Mouse (Mus musculus): Measurements from ENCODE around the gene Hcst. TPM values are rescaled to one million over a fixed set of nuclear protein-coding genes. Genes with fewer than 3 reads are reported as not detected.

Hcst gene
- polyA plus RNA-seq, 1 experiment from 2014 or later, result 0.88 TPM

GRCm38 (mm10) chr7:30402343-30402742 lies 17.3 kb downstream of the Hcst start:
- H3K27ac ChIP-seq, result no peak overlapping the region
- H3K27me3 ChIP-seq, result 0 out of 2 replicates have a peak, but pooled peaks cover 2% of the 10 kb centered on the region
- no peak overlapping the region for H3K4me3 ChIP-seq
- no peaks in the 10 kb centered on the region for H3K36me3 ChIP-seq
- H3K9ac ChIP-seq, result no peak overlapping the region
- H3K4me2 ChIP-seq, result no peak overlapping the region
- ATAC-seq (ENCODE audit: low FRiP score), result no peak
- H3K4me1 ChIP-seq (replicated peaks), result peaks cover 4% of the 10 kb centered on the region
- H3K9me3 ChIP-seq, result no peaks in the 10 kb centered on the region
- 73% methylated on average over 4 of the region's 4 CpGs for WGBS

GRCm38 (mm10) chr7:30399671-30400070 lies 20.0 kb downstream of the Hcst start:
- ATAC-seq (ENCODE audit: low FRiP score), result no peak
- no peaks in the 10 kb centered on the region for H3K36me3 ChIP-seq
- no peak overlapping the region for H3K9ac ChIP-seq
- H3K4me2 ChIP-seq, result no peak overlapping the region
- H3K27ac ChIP-seq, result no peak overlapping the region
- H3K9me3 ChIP-seq, result no peaks in the 10 kb centered on the region
- no peak overlapping the region for H3K4me3 ChIP-seq
- peaks cover 4% of the 10 kb centered on the region for H3K4me1 ChIP-seq (replicated peaks)
- 45% methylated on average over 7 of the region's 7 CpGs for WGBS
- 0 out of 2 replicates have a peak, but pooled peaks cover 2% of the 10 kb centered on the region for H3K27me3 ChIP-seq

- Histone ChIP-seq H3K27me3 (0 out of 2 replicates have a peak, but pooled peaks cover 2% of the 10 kb centered on the region), H3K4me1 (replicated peaks) (peaks cover 4% of the 10 kb centered on the region), H3K9ac (no peak overlapping the region), H3K27ac (no peak overlapping the region), H3K4me3 (no peak overlapping the region), H3K9me3 (no peaks in the 10 kb centered on the region), H3K36me3 (no peaks in the 10 kb centered on the region), H3K4me2 (no peak overlapping the region)
- 49% methylated on average over 2 of the region's 2 CpGs for WGBS
- ATAC-seq (ENCODE audit: low FRiP score), result no peak
Measured at GRCm38 (mm10) chr7:30394871-30395270, 24.8 kb downstream of the Hcst start.

- Histone ChIP-seq H3K27me3 (no peaks in the 10 kb centered on the region), H3K36me3 (no peaks in the 10 kb centered on the region), H3K9ac (no peak overlapping the region), H3K27ac (no peak overlapping the region), H3K4me3 (no peak overlapping the region), H3K9me3 (no peaks in the 10 kb centered on the region), H3K4me1 (replicated peaks) (no peaks in the 10 kb centered on the region; the same call in 1 of the 2 replicates), H3K4me2 (no peak overlapping the region)
- 70% methylated on average over 11 of the region's 11 CpGs for WGBS
- no peak for ATAC-seq (ENCODE audit: low FRiP score)
Measured at GRCm38 (mm10) chr7:30394379-30394778, 25.3 kb downstream of the Hcst start.

- no peak overlapping the region for H3K27ac ChIP-seq
Measured at GRCm38 (mm10) chr7:30393631-30394030, 26.0 kb downstream of the Hcst start.

GRCm38 (mm10) chr7:30392746-30393520 lies 26.7 kb downstream of the Hcst start:
- H3K9me3 ChIP-seq, result no peaks in the 10 kb centered on the region
- H3K36me3 ChIP-seq, result no peaks in the 10 kb centered on the region
- no peak overlapping the region for H3K4me3 ChIP-seq
- no peak overlapping the region for H3K9ac ChIP-seq
- no peaks in the 10 kb centered on the region for H3K27me3 ChIP-seq
- H3K4me2 ChIP-seq, result no peak overlapping the region
- H3K27ac ChIP-seq, result no peak overlapping the region
- no peaks in the 10 kb centered on the region for H3K4me1 ChIP-seq (replicated peaks)
- WGBS, result 81% methylated on average over 4 of the region's 4 CpGs
- ATAC-seq (ENCODE audit: low FRiP score), result no peak

More at GRCm38 (mm10) chr7:30393631-30394030, 26.0 kb downstream of the Hcst start:
- no peak overlapping the region for H3K4me3 ChIP-seq
- 92% methylated on average over 4 of the region's 4 CpGs for WGBS
- no peak overlapping the region for H3K4me2 ChIP-seq
- ATAC-seq (ENCODE audit: low FRiP score), result no peak
- H3K4me1 ChIP-seq (replicated peaks), result no peaks in the 10 kb centered on the region
- H3K27me3 ChIP-seq, result no peaks in the 10 kb centered on the region
- no peak overlapping the region for H3K9ac ChIP-seq
- H3K36me3 ChIP-seq, result no peaks in the 10 kb centered on the region
- no peaks in the 10 kb centered on the region for H3K9me3 ChIP-seq

- H3K36me3 ChIP-seq, result no peaks in the 10 kb centered on the region
- 0 out of 2 replicates have a peak, but pooled peaks cover 5% of the 10 kb centered on the region for H3K27me3 ChIP-seq
- no peak overlapping the region for H3K9ac ChIP-seq
- no peak overlapping the region for H3K4me2 ChIP-seq
- no peak overlapping the region for H3K4me3 ChIP-seq
- no peak overlapping the region for H3K27ac ChIP-seq
- no peak for ATAC-seq (ENCODE audit: low FRiP score)
- no peaks in the 10 kb centered on the region for H3K4me1 ChIP-seq (replicated peaks)
- H3K9me3 ChIP-seq, result no peaks in the 10 kb centered on the region
- 84% methylated on average over 9 of the region's 9 CpGs for WGBS
Measured at GRCm38 (mm10) chr7:30384106-30384505, 35.5 kb downstream of the Hcst start.

- H3K27ac ChIP-seq, result no peak overlapping the region
- no peaks in the 10 kb centered on the region for H3K36me3 ChIP-seq
- H3K4me1 ChIP-seq (replicated peaks), result no peaks in the 10 kb centered on the region
- 64% methylated on average over 5 of the region's 5 CpGs for WGBS
- H3K9me3 ChIP-seq, result no peaks in the 10 kb centered on the region
- no peak overlapping the region for H3K9ac ChIP-seq
- no peak for ATAC-seq (ENCODE audit: low FRiP score)
- no peak overlapping the region for H3K4me2 ChIP-seq
- H3K4me3 ChIP-seq, result no peak overlapping the region
- H3K27me3 ChIP-seq, result peaks cover 5% of the 10 kb centered on the region; the same call in 1 of the 2 replicates
Measured at GRCm38 (mm10) chr7:30380061-30380460, 39.6 kb downstream of the Hcst start.

GRCm38 (mm10) chr7:30373501-30373962 lies 46.1 kb downstream of the Hcst start:
- Histone ChIP-seq H3K27ac (peak overlapping the region; percentile 90), H3K4me1 (replicated peaks) (no peaks in the 10 kb centered on the region; the same call in 1 of the 2 replicates), H3K9ac (peak overlapping the region; percentile 76), H3K36me3 (no peaks in the 10 kb centered on the region), H3K9me3 (no peaks in the 10 kb centered on the region), H3K27me3 (no peaks in the 10 kb centered on the region; the same call in 1 of the 2 replicates), H3K4me3 (peak overlapping the region; percentile 47), H3K4me2 (peak overlapping the region; percentile 61)
- ATAC-seq (ENCODE audit: low FRiP score), result peak; percentile 99
- WGBS, result 1% methylated on average over 21 of the region's 21 CpGs

Other genes starting within 250 kb of the Hcst start
- 4.5 and 8.0 TPM in 2 replicates for gene Cox7a1, start 235.7 kb downstream of the Hcst start, polyA plus RNA-seq (2015; fragmentation: Nextera tagmentation; extraction: Ambion mirVana)
- 68.1 and 78.1 TPM in 2 replicates for gene Capns1, start 221.0 kb downstream of the Hcst start, polyA plus RNA-seq (2015; fragmentation: Nextera tagmentation; extraction: Ambion mirVana)
- gene Polr2i, start 187.9 kb downstream of the Hcst start, polyA plus RNA-seq (2015; fragmentation: Nextera tagmentation; extraction: Ambion mirVana), result 174 and 175 TPM in 2 replicates
- 383 and 390 TPM in 2 replicates for gene Tbcb, start 187.6 kb downstream of the Hcst start, polyA plus RNA-seq (2015; fragmentation: Nextera tagmentation; extraction: Ambion mirVana)
- gene Ovol3, start 184.1 kb downstream of the Hcst start, polyA plus RNA-seq (2015; fragmentation: Nextera tagmentation; extraction: Ambion mirVana), result not detected in 2 replicates
- 0.43 and 0.66 TPM in 2 replicates for gene Thap8, start 139.8 kb downstream of the Hcst start, polyA plus RNA-seq (2015; fragmentation: Nextera tagmentation; extraction: Ambion mirVana)
- 3.1 and 4.3 TPM in 2 replicates for gene Wdr62, start 139.4 kb downstream of the Hcst start, polyA plus RNA-seq (2015; fragmentation: Nextera tagmentation; extraction: Ambion mirVana)
- 84.2 and 90.1 TPM in 2 replicates for gene Clip3, start 128.1 kb downstream of the Hcst start, polyA plus RNA-seq (2015; fragmentation: Nextera tagmentation; extraction: Ambion mirVana)
- gene Alkbh6, start 111.1 kb downstream of the Hcst start, polyA plus RNA-seq (2015; fragmentation: Nextera tagmentation; extraction: Ambion mirVana), result 118 and 126 TPM in 2 replicates
- 13.1 and 16.8 TPM in 2 replicates for gene Syne4, start 105.0 kb downstream of the Hcst start, polyA plus RNA-seq (2015; fragmentation: Nextera tagmentation; extraction: Ambion mirVana)
- 0.36 TPM in 1 of 2 replicates, not detected in the other for gene E130208F15Rik, start 98.1 kb downstream of the Hcst start, polyA plus RNA-seq (2015; fragmentation: Nextera tagmentation; extraction: Ambion mirVana)
- gene Sdhaf1, start 96.0 kb downstream of the Hcst start, polyA plus RNA-seq (2015; fragmentation: Nextera tagmentation; extraction: Ambion mirVana), result 21.4 and 21.6 TPM in 2 replicates
- gene Lrfn3, start 57.1 kb downstream of the Hcst start, polyA plus RNA-seq (2015; fragmentation: Nextera tagmentation; extraction: Ambion mirVana), result 13.2 and 13.4 TPM in 2 replicates
- gene Tyrobp, start 6.1 kb downstream of the Hcst start, polyA plus RNA-seq (2015; fragmentation: Nextera tagmentation; extraction: Ambion mirVana), result 29.8 and 38.1 TPM in 2 replicates
- 2.0 TPM in 2 replicates for gene Nfkbid, start 1.9 kb upstream of the Hcst start, polyA plus RNA-seq (2015; fragmentation: Nextera tagmentation; extraction: Ambion mirVana)
- gene Aplp1, start 25.7 kb upstream of the Hcst start, polyA plus RNA-seq (2015; fragmentation: Nextera tagmentation; extraction: Ambion mirVana), result 583 and 599 TPM in 2 replicates
- 6.6 and 10.0 TPM in 2 replicates for gene Kirrel2, start 37.8 kb upstream of the Hcst start, polyA plus RNA-seq (2015; fragmentation: Nextera tagmentation; extraction: Ambion mirVana)
- gene Nphs1, start 38.5 kb upstream of the Hcst start, polyA plus RNA-seq (2015; fragmentation: Nextera tagmentation; extraction: Ambion mirVana), result 0.94 and 1.8 TPM in 2 replicates
- not detected in 2 replicates for gene Prodh2, start 73.8 kb upstream of the Hcst start, polyA plus RNA-seq (2015; fragmentation: Nextera tagmentation; extraction: Ambion mirVana)
- 103 and 111 TPM in 2 replicates for gene Arhgap33, start 115.2 kb upstream of the Hcst start, polyA plus RNA-seq (2015; fragmentation: Nextera tagmentation; extraction: Ambion mirVana)
- 7.8 and 7.9 TPM in 2 replicates for gene Hspb6, start 132.3 kb upstream of the Hcst start, polyA plus RNA-seq (2015; fragmentation: Nextera tagmentation; extraction: Ambion mirVana)
- 8.1 and 8.4 TPM in 2 replicates for gene Proser3, start 132.4 kb upstream of the Hcst start, polyA plus RNA-seq (2015; fragmentation: Nextera tagmentation; extraction: Ambion mirVana)
- gene Lin37, start 140.0 kb upstream of the Hcst start, polyA plus RNA-seq (2015; fragmentation: Nextera tagmentation; extraction: Ambion mirVana), result 51.7 and 57.9 TPM in 2 replicates
- 98.9 and 105 TPM in 2 replicates for gene U2af1l4, start 143.4 kb upstream of the Hcst start, polyA plus RNA-seq (2015; fragmentation: Nextera tagmentation; extraction: Ambion mirVana)
- 15.4 and 19.8 TPM in 2 replicates for gene Gm49396, start 143.5 kb upstream of the Hcst start, polyA plus RNA-seq (2015; fragmentation: Nextera tagmentation; extraction: Ambion mirVana)
- gene Psenen, start 143.8 kb upstream of the Hcst start, polyA plus RNA-seq (2015; fragmentation: Nextera tagmentation; extraction: Ambion mirVana), result 134 and 139 TPM in 2 replicates
- 5.3 and 6.1 TPM in 2 replicates for gene Igflr1, start 145.6 kb upstream of the Hcst start, polyA plus RNA-seq (2015; fragmentation: Nextera tagmentation; extraction: Ambion mirVana)
- gene Kmt2b, start 168.9 kb upstream of the Hcst start, polyA plus RNA-seq (2015; fragmentation: Nextera tagmentation; extraction: Ambion mirVana), result 10.7 and 11.3 TPM in 2 replicates
- gene Zbtb32, start 179.1 kb upstream of the Hcst start, polyA plus RNA-seq (2015; fragmentation: Nextera tagmentation; extraction: Ambion mirVana), result 0.21 and 0.25 TPM in 2 replicates
- 0.49 and 0.63 TPM in 2 replicates for gene Upk1a, start 193.0 kb upstream of the Hcst start, polyA plus RNA-seq (2015; fragmentation: Nextera tagmentation; extraction: Ambion mirVana)
- 1,107 TPM in 2 replicates for gene Cox6b1, start 206.3 kb upstream of the Hcst start, polyA plus RNA-seq (2015; fragmentation: Nextera tagmentation; extraction: Ambion mirVana)
- not detected in 2 replicates for gene Etv2, start 216.0 kb upstream of the Hcst start, polyA plus RNA-seq (2015; fragmentation: Nextera tagmentation; extraction: Ambion mirVana)
- gene Rbm42, start 230.5 kb upstream of the Hcst start, polyA plus RNA-seq (2015; fragmentation: Nextera tagmentation; extraction: Ambion mirVana), result 137 and 140 TPM in 2 replicates
- gene Haus5, start 245.1 kb upstream of the Hcst start, polyA plus RNA-seq (2015; fragmentation: Nextera tagmentation; extraction: Ambion mirVana), result 23.2 and 27.1 TPM in 2 replicates